8 mouse cellular contexts compared by ENCODE assay signal in genomic region chr19:59166879-59167278, GRCm38 (mm10). TPM values are rescaled to one million over a fixed set of nuclear protein-coding genes. Genes with fewer than 3 reads are reported as not detected.
DNase-seq lines count a peak whose midpoint lies in the region; ATAC-seq lines count a peak whose summit lies in the region.

No protein-coding gene starts in this region.

- no peaks in the 10 kb centered on the region for H3K9me3 ChIP-seq in hindbrain, embryonic 12.5 days (replicated peaks)
- H3K9me3 ChIP-seq in midbrain, embryonic 11.5 days (ENCODE audit: control insufficient read depth, low read length) = no peaks in the 10 kb centered on the region

- under 1% methylated on average over 13 of the region's 13 CpGs for WGBS in hindbrain, embryonic 12.5 days
- under 1% methylated on average over 13 of the region's 13 CpGs for WGBS in midbrain, embryonic 11.5 days

- ATAC-seq in frontal cortex, adult (ENCODE audit: low TSS enrichment) = 0 out of 2 replicates have a peak, but pooled peaks have one; percentile 39
- ATAC-seq in hindbrain, embryonic 12.5 days (ENCODE audit: low FRiP score) = no peak
- peak; percentile 57; the same call in 1 of the 2 replicates for ATAC-seq in midbrain, embryonic 11.5 days (ENCODE audit: low FRiP score)

- no peak overlapping the region for H3K27ac ChIP-seq in hindbrain, embryonic 12.5 days
- no peak overlapping the region for H3K27ac ChIP-seq in midbrain, embryonic 11.5 days (ENCODE audit: low read depth, low read length)

- peaks cover 98% of the 10 kb centered on the region for H3K27me3 ChIP-seq in hindbrain, embryonic 12.5 days
- peaks cover 99% of the 10 kb centered on the region for H3K27me3 ChIP-seq in midbrain, embryonic 11.5 days (ENCODE audit: control insufficient read depth, insufficient read depth, low read length)

- H3K9ac ChIP-seq in hindbrain, embryonic 12.5 days = no peak overlapping the region
- no peak overlapping the region for H3K9ac ChIP-seq in midbrain, embryonic 11.5 days (ENCODE audit: low read length)

- H3K4me2 ChIP-seq in hindbrain, embryonic 12.5 days (replicated peaks) = peak overlapping the region; percentile 57
- H3K4me2 ChIP-seq in midbrain, embryonic 11.5 days = peak overlapping the region; percentile 51

- H3K36me3 ChIP-seq in hindbrain, embryonic 12.5 days = no peaks in the 10 kb centered on the region
- no peaks in the 10 kb centered on the region for H3K36me3 ChIP-seq in midbrain, embryonic 11.5 days (ENCODE audit: control insufficient read depth, insufficient read depth, low read length)

- H3K4me3 ChIP-seq in hindbrain, embryonic 12.5 days = peak overlapping the region; percentile 31
- peak overlapping the region; percentile 31 for H3K4me3 ChIP-seq in midbrain, embryonic 11.5 days (ENCODE audit: low read depth, low read length)

- DNase-seq in frontal cortex, postnatal 25 days (ENCODE audit: low spot score in 2 of 2) = no peak
- peak; percentile 18 for DNase-seq in ES-CJ7 (ENCODE audit: low read depth, low spot score)
- peak; percentile 96 for DNase-seq in midbrain, embryonic 11.5 days (ENCODE audit: low spot score, missing footprints)
- no peak for DNase-seq in layer of hippocampus, postnatal 25 days (ENCODE audit: extremely low spot score in 1 of 2, low spot score in 1 of 2)
- no peak for DNase-seq in gastrocnemius, adult 8-10 months (ENCODE audit: low spot score in 2 of 2)
- no peak for DNase-seq in right cerebral cortex, postnatal 36 days (ENCODE audit: low spot score in 2 of 2)

- peaks cover 23% of the 10 kb centered on the region for H3K4me1 ChIP-seq in hindbrain, embryonic 12.5 days
- peaks cover 22% of the 10 kb centered on the region for H3K4me1 ChIP-seq in midbrain, embryonic 11.5 days (ENCODE audit: control insufficient read depth, insufficient read depth, low read length)

RNA-seq across cellular contexts. Expression of gene Vax1, which starts 3.0 kb away (rescaled TPM):
- polyA plus RNA-seq in hindbrain, embryonic 12.5 days (2016; fragmentation: Nextera tagmentation; extraction: Ambion mirVana) = not detected in 2 replicates
- polyA plus RNA-seq in midbrain, embryonic 11.5 days (2014; fragmentation: Nextera tagmentation; extraction: Ambion mirVana) = 0.18 and 0.65 TPM in 2 replicates
- 1 to 10 TPM in 1 of 2 experiments, under 1 TPM in 1; 0.85 to 1.3 TPM for total RNA-seq in layer of hippocampus, postnatal 25 days (2021)
- not detected for total RNA-seq in gastrocnemius, adult 8-10 months (2022)

RNA-seq across cellular contexts. Expression of gene Kcnk18, which starts 52.1 kb away (rescaled TPM):
- not detected in 2 replicates for polyA plus RNA-seq in hindbrain, embryonic 12.5 days (2016; fragmentation: Nextera tagmentation; extraction: Ambion mirVana)
- not detected in 2 replicates for polyA plus RNA-seq in midbrain, embryonic 11.5 days (2014; fragmentation: Nextera tagmentation; extraction: Ambion mirVana)
- not detected for total RNA-seq in layer of hippocampus, postnatal 25 days (2021)
- total RNA-seq in gastrocnemius, adult 8-10 months (2022) = not detected

Comparison
In these comparisons a context has a peak if more than half of its experiments do, and no peak if none do; other contexts are left out.
1. DNase-seq: peak in ES-CJ7 (single experiment) and midbrain, embryonic 11.5 days (single experiment); none in frontal cortex, postnatal 25 days (0 of 2), layer of hippocampus, postnatal 25 days (0 of 2), gastrocnemius, adult 8-10 months (0 of 2) and right cerebral cortex, postnatal 36 days (0 of 2).